Mouse (Mus musculus) forebrain, postnatal 0 days (tissue): ENCODE data around the gene AL607142.1. TPM values are rescaled to one million over a fixed set of nuclear protein-coding genes. Genes with fewer than 3 reads are reported as not detected.

ENCODE experiments used
- ATAC-seq: fragments of 200-750 bp; cut with Nextera tagmentation; 2 replicates; pipeline ENCODE4 v1.8.0; 2017; ENCODE audit warnings: mild to moderate bottlenecking, moderate library complexity
- DNase-seq: peaks from one replicate; pipeline ENCODE4 v3.0.0-alpha.2; 2015
- H3K27ac ChIP-seq: fragments of 300-500 bp; sonication (generic); 2 replicates; pipeline ENCODE4 v1.5.1; 2014; ENCODE audit warnings: low read depth, mild to moderate bottlenecking, antibody characterized with exemption, low read length, moderate library complexity, mixed read lengths
- H3K27me3 ChIP-seq: fragments of 300-500 bp; sonication (generic); 2 replicates; pipeline ENCODE4 v1.6.1; 2014; ENCODE audit warnings: mild to moderate bottlenecking, low read length, mixed read lengths; ENCODE audit not compliant: insufficient read depth
- H3K36me3 ChIP-seq: fragments of 300-500 bp; sonication (generic); 2 replicates; pipeline ENCODE4 v1.6.1; 2014; ENCODE audit warnings: mild to moderate bottlenecking, moderate library complexity; ENCODE audit not compliant: insufficient read depth
- H3K4me1 ChIP-seq: fragments of 300-500 bp; sonication (generic); 2 replicates; pipeline ENCODE4 v1.6.1; 2014; ENCODE audit warnings: antibody characterized with exemption; ENCODE audit not compliant: insufficient read depth
- H3K4me2 ChIP-seq: fragments of 300-500 bp; sonication (generic); 2 replicates; pipeline ENCODE4 v1.6.1; 2014; ENCODE audit warnings: low read depth, mild to moderate bottlenecking, moderate library complexity
- H3K4me3 ChIP-seq: fragments of 300-500 bp; sonication (generic); 2 replicates; pipeline ENCODE4 v1.5.1; 2014; ENCODE audit warnings: low read depth, low read length, mixed read lengths
- H3K9ac ChIP-seq: fragments of 300-500 bp; sonication (generic); 2 replicates; pipeline ENCODE4 v1.6.1; 2014; ENCODE audit warnings: mild to moderate bottlenecking
- H3K9me3 ChIP-seq: fragments of 300-500 bp; sonication (generic); 2 replicates; pipeline ENCODE4 v1.6.1; 2016; ENCODE audit warnings: low read length
- CTCF ChIP-seq: sonication (generic); IDR thresholded peaks from 2 replicates; pipeline ENCODE4 v1.5.1; 2016; ENCODE audit warnings: antibody characterized with exemption, control low read depth, low read depth
- WGBS: fragments of 180-500 bp; shearing (Covaris S2); extraction: QIAGEN DNeasy Blood & Tissue Kit; methylation state at CpG from one replicate; pipeline ENCODE4 v1.1.7; 2014; 5-methylcytosine and 5-hydroxymethylcytosine counted together
- polyA plus RNA-seq: library from polyadenylated mRNA; unstranded; fragments of >200 nt; fragmentation: Nextera tagmentation; extraction: Ambion mirVana; gene quantifications from 2 replicates; pipeline ENCODE4 v1.2.1, GENCODE M21; 2015
- total RNA-seq: library from RNA; depleted of rRNA; stranded (reverse); fragments of >200 nt; gene quantifications from 2 replicates; pipeline ENCODE4 v1.2.3, GENCODE M21; 2014

AL607142.1 gene
- total and polyA plus RNA-seq, 2 experiments from 2014 or later = not detected

DNA sequence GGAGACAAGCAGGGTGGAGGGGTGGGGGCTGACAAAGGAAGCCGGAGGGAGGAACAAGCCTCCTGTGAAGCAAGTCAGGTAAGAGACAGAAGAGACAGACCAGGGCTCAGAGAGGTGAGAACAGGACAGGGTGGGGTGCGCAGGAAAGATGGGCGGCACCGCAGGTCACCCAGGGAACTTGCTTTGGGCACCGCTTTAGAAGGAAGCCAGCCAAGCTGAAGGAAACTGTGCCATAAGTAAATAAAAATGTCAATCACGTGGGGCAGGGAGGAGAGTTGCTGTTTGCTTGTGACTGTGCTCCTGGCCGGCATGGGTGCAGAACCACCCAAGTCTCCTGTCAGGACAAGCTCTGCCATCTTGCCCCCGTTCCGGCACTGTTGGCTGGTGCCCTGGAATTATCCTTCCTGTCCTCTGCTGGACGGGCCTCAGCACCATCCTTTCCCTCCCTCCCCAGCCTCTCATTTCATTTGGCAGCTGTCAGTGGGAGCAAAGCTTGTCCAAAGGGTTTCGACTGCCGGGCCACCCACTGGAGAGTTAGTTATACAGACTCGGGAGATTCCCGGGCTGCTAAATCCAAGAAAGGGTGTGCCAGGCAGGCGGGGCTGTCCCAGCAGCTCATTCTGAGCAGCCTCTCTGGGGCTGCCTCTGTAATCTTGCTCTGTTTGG, 7.2 kb downstream of the AL607142.1 start:
- WGBS = 46% methylated on average over 15 of the region's 15 CpGs

GRCm38 (mm10) chr4:120074061-120074460, 9.3 kb downstream of the AL607142.1 start:
- no peak overlapping the region for H3K27ac ChIP-seq
- H3K4me3 ChIP-seq = no peak overlapping the region
- no peak overlapping the region for H3K9ac ChIP-seq
- H3K4me1 ChIP-seq = no peaks in the 10 kb centered on the region
- 21% methylated on average over 5 of the region's 5 CpGs for WGBS
- H3K27me3 ChIP-seq = no peaks in the 10 kb centered on the region
- no peak for TF ChIP-seq CTCF
- H3K4me2 ChIP-seq = no peak overlapping the region
- no peaks in the 10 kb centered on the region for H3K9me3 ChIP-seq
- ATAC-seq (peak; percentile 88), DNase-seq (peak; percentile 46)
- H3K36me3 ChIP-seq = no peaks in the 10 kb centered on the region

More for the DNA sequence above, 7.2 kb downstream of the AL607142.1 start:
- H3K36me3 ChIP-seq = no peaks in the 10 kb centered on the region
- no peak for ATAC-seq
- no peak overlapping the region for H3K27ac ChIP-seq
- TF ChIP-seq CTCF = no peak
- H3K4me3 ChIP-seq = no peak overlapping the region
- no peaks in the 10 kb centered on the region for H3K27me3 ChIP-seq
- no peak overlapping the region for H3K4me2 ChIP-seq
- no peak overlapping the region for H3K9ac ChIP-seq
- no peaks in the 10 kb centered on the region for H3K4me1 ChIP-seq
- DNase-seq = no peak
- H3K9me3 ChIP-seq = no peaks in the 10 kb centered on the region

- no peak for DNase-seq
- 85% methylated on average over 8 of the region's 8 CpGs for WGBS
- H3K9ac ChIP-seq = no peak overlapping the region
- ATAC-seq = no peak
- no peak overlapping the region for H3K27ac ChIP-seq
- TF ChIP-seq CTCF = no peak
- H3K4me1 ChIP-seq = no peaks in the 10 kb centered on the region
- H3K27me3 ChIP-seq = no peaks in the 10 kb centered on the region
- H3K36me3 ChIP-seq = no peaks in the 10 kb centered on the region
- H3K4me2 ChIP-seq = no peak overlapping the region
- H3K9me3 ChIP-seq = no peaks in the 10 kb centered on the region
- H3K4me3 ChIP-seq = no peak overlapping the region
Measured at GRCm38 (mm10) chr4:120077322-120077721, 12.5 kb downstream of the AL607142.1 start.

- no peak overlapping the region for H3K9ac ChIP-seq
- no peak for ATAC-seq
- H3K27me3 ChIP-seq = no peaks in the 10 kb centered on the region
- H3K27ac ChIP-seq = no peak overlapping the region
- H3K4me1 ChIP-seq = no peaks in the 10 kb centered on the region
- H3K4me3 ChIP-seq = no peak overlapping the region
- no peaks in the 10 kb centered on the region for H3K9me3 ChIP-seq
- no peak overlapping the region for H3K4me2 ChIP-seq
- H3K36me3 ChIP-seq = no peaks in the 10 kb centered on the region
- DNase-seq = no peak
- no peak for TF ChIP-seq CTCF
- 90% methylated on average over 5 of the region's 5 CpGs for WGBS
Measured at GRCm38 (mm10) chr4:120082527-120082926, 17.7 kb downstream of the AL607142.1 start.

DNA sequence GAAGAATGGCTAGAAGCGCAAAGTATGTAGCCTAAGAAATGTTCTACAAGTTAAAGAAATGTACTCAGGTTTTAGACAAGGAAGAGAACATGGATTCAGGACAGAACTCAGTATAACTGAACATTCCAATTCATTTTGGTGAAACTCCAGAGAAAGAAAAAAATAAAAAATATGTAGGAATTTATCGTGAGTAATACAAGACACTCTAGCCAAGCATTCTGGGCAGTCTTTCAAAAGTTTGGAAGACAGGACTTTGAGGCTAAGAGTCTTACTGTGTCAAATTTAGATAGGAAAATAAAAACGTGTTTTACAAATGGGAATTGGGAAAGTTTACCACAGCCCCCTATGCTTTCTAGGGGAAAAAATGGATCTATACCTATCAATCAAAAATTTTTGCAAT, 18.9 kb downstream of the AL607142.1 start:
- Histone ChIP-seq H3K9ac (no peak overlapping the region), H3K4me2 (no peak overlapping the region), H3K36me3 (no peaks in the 10 kb centered on the region), H3K27me3 (no peaks in the 10 kb centered on the region), H3K27ac (no peak overlapping the region), H3K4me3 (no peak overlapping the region), H3K4me1 (no peaks in the 10 kb centered on the region), H3K9me3 (no peaks in the 10 kb centered on the region)
- 62% methylated on average over 3 of the region's 3 CpGs for WGBS
- DNase-seq (peak; percentile 47), ATAC-seq (no peak)
- TF ChIP-seq CTCF = no peak

GRCm38 (mm10) chr4:120089536-120089935, 24.7 kb downstream of the AL607142.1 start:
- WGBS = 85% methylated on average over 8 of the region's 8 CpGs
- no peak overlapping the region for H3K9ac ChIP-seq
- ATAC-seq = no peak
- no peak overlapping the region for H3K4me2 ChIP-seq
- no peak overlapping the region for H3K27ac ChIP-seq
- TF ChIP-seq CTCF = no peak
- DNase-seq = no peak
- H3K36me3 ChIP-seq = peaks cover 3% of the 10 kb centered on the region; the same call in 1 of the 2 replicates
- H3K4me3 ChIP-seq = no peak overlapping the region
- H3K9me3 ChIP-seq = no peaks in the 10 kb centered on the region
- H3K27me3 ChIP-seq = no peaks in the 10 kb centered on the region
- H3K4me1 ChIP-seq = no peaks in the 10 kb centered on the region

DNA sequence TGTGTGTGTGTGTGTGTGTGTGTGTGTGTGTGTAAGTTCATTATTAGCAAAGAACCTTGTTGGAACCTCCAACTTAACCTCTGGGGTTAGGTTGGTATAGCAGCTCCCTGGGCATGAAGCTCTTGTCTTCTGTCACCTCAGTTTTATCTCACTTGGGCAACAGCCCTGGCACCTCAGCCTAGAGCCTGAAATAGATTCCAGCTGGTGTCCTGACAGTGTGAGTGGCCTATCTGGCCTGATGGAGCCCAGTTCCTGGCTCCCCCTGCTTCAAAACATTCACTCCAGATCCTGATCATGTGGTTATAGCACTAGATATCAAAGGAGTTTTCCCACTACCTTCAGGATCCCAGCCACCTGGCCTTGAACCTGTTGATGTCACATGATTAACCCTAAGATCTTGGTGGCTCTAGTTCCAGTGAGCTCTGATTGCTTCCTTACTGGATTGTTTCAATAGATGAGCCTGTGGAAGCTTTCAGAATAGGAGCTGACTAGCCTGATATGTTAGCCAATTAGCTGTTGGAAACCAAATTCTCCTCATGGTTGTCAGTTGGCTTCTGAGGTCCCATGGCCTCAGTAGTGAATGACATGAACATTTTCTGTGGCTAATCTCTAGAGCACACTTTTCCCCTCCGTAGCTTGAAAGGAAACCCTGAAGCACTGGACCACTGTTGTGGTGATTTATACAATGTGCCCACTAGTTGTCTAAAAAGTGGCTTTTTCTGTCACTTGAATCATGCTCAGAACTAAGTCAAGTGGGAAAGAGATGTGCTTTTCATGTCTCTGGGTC, 27.4 kb downstream of the AL607142.1 start:
- Histone ChIP-seq H3K9me3 (no peaks in the 10 kb centered on the region), H3K4me1 (no peaks in the 10 kb centered on the region), H3K9ac (no peak overlapping the region), H3K27ac (no peak overlapping the region), H3K4me3 (no peak overlapping the region), H3K27me3 (no peaks in the 10 kb centered on the region), H3K36me3 (peaks cover 28% of the 10 kb centered on the region; the same call in 1 of the 2 replicates), H3K4me2 (no peak overlapping the region)
- no peak for ATAC-seq
- no peak for TF ChIP-seq CTCF
- WGBS = 79% methylated on average over 1 of the region's 1 CpGs
- DNase-seq = no peak
